Mouse (Mus musculus) lung, postnatal 0 days (tissue): ENCODE measurements around the gene Klf3.

ENCODE experiments used
- CTCF ChIP-seq: IDR thresholded peaks from 2 replicates; pipeline ENCODE4 v1.5.1; 2016; ENCODE audit warnings: antibody characterized with exemption, mild to moderate bottlenecking
- EP300 ChIP-seq: IDR thresholded peaks from 2 replicates; pipeline ENCODE4 v1.6.1; 2016; ENCODE audit warnings: antibody characterized with exemption, mild to moderate bottlenecking, control low read depth

DNA sequence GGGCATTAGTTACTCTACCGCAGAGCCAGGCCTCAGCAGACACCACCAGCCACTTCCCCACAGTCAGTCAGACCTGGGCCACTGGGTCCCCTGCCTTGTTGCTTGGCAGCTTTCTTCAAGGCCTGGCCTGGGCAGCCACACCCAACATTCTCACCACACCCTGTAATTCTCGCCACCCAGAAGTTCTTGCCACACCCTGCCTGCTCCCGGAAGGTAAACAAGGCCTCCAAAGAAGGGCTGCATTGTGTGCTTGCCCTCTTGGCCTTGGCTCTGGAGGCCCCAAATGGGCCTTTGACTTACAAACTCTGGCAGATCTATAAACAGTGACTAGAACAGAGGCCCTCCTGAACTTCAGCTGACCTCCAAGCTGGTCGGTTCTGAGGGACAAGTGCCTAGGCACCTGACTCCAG, 61.5 kb downstream of the Klf3 start:
- TF ChIP-seq CTCF (no peak; the same call in 1 of the 2 replicates), EP300 (peak; percentile 96)
